Mouse (Mus musculus): Measurements from ENCODE around the gene Ell. TPM values are rescaled to one million over a fixed set of nuclear protein-coding genes. Genes with fewer than 3 reads are reported as not detected.
"Not testable (repeated sequence)": the region's sequence is repeated elsewhere in the genome, so short reads cannot be mapped to it uniquely, and the experiment has no call there.

Gene Ell
- polyA plus RNA-seq, 1 experiment = 12.7 TPM

DNA sequence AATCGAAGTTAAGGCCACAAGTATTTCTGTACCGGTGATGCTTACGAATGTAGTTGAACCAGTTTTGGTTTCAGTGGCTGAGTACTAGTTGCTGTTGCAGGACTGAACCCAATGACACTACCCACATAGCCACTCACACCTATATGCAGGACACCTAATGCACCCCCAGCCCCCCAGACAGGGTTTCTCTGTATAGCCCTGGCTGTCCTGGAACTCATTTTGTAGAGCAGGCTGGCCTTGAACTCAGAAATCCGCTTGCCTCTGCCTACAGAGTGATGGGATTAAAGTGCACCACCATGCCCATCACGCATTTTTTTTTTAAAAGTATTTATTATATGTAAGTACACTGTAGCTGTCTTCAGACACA lies 32.2 kb upstream of the Ell start:
- peak overlapping the region; percentile 23 for H3ac ChIP-seq (ENCODE audit: control insufficient read depth, insufficient read length)
- peak; percentile 57 for TF ChIP-seq POLR2AphosphoS2 (IDR thresholded peaks at IDR 0.05; ENCODE audit: insufficient read length, low read depth)
- TF ChIP-seq MAX (IDR thresholded peaks at IDR 0.05; ENCODE audit: low read depth) = no peak
- TF ChIP-seq MYOD1 (IDR thresholded peaks at IDR 0.05; ENCODE audit: control insufficient read depth in 1 of 3, insufficient read length in 2 of 3, low read depth in 2 of 3) = no peak
- TF ChIP-seq REST (IDR thresholded peaks at IDR 0.05; ENCODE audit: insufficient read depth, insufficient read length) = no peak
- H3K4me3 ChIP-seq = peak overlapping the region; percentile 60
- peaks cover 10% of the 10 kb centered on the region for H3K36me3 ChIP-seq (ENCODE audit: control insufficient read depth, insufficient read depth)
- peak overlapping the region; percentile 52 for H3K4me2 ChIP-seq (ENCODE audit: low read depth)
- H3K79me2 ChIP-seq (ENCODE audit: control insufficient read depth, insufficient read depth) = peaks cover 35% of the 10 kb centered on the region
- no peaks in the 10 kb centered on the region for H3K27me3 ChIP-seq (ENCODE audit: control insufficient read depth, insufficient read depth, insufficient read length)

DNA sequence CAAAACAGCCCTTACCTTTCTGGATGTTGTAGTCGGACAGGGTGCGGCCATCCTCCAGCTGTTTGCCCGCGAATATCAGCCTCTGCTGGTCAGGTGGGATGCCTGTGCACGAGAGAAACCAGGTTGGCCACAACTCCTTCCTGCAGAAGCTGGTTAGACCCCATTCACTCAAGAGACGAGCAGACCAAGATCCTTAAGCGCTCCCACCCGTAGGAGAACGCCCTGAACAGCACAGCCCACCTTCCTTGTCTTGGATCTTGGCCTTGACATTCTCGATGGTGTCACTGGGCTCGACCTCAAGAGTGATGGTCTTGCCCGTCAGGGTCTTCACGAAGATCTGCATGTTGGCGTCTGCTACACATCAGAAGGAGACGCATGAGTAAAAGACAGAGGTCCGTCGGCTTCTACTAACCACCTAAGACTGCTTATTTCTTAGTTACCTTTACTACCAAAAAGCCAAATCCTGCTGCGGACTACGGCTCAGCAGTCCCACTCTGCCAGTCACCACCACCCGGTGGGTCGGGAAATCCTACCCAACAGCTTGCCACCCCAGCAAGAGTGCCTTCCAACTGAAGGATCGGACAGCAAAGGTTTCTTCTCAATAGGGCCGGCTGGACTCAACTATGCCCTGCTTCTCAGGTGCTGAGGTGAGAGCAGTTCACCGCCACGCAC lies 29.8 kb upstream of the Ell start:
- TF ChIP-seq MYOD1 (IDR thresholded peaks at IDR 0.05; ENCODE audit: control insufficient read depth in 1 of 3, insufficient read length in 2 of 3, low read depth in 2 of 3) (no peak), TCF12 (IDR thresholded peaks at IDR 0.05; ENCODE audit: insufficient read depth, poor library complexity, severe bottlenecking) (no peak), REST (IDR thresholded peaks at IDR 0.05; ENCODE audit: insufficient read depth, insufficient read length) (no peak), POLR2AphosphoS2 (IDR thresholded peaks at IDR 0.05; ENCODE audit: insufficient read length, low read depth) (no peak), SRF (IDR thresholded peaks at IDR 0.05; ENCODE audit: control insufficient read depth, insufficient read length, low read depth) (no peak), USF1 (IDR thresholded peaks at IDR 0.05; ENCODE audit: low read depth) (no peak), MAX (IDR thresholded peaks at IDR 0.05; ENCODE audit: low read depth) (no peak), E2F4 (IDR thresholded peaks at IDR 0.05; ENCODE audit: insufficient read depth) (no peak), MYOG (IDR thresholded peaks at IDR 0.05; ENCODE audit: control insufficient read depth in 1 of 3, insufficient read depth in 1 of 3, insufficient read length in 2 of 3, low read depth in 2 of 3) (no peak), CEBPB (IDR thresholded peaks at IDR 0.05; ENCODE audit: insufficient read depth, poor library complexity, severe bottlenecking) (no peak), POLR2A (IDR thresholded peaks at IDR 0.05; ENCODE audit: insufficient read length, low read depth) (no peak), TCF3 (IDR thresholded peaks at IDR 0.05; ENCODE audit: insufficient read length, low read depth) (no peak)
- H3ac ChIP-seq (ENCODE audit: control insufficient read depth, insufficient read length) = peak overlapping the region; percentile 84
- H3K27me3 ChIP-seq (ENCODE audit: control insufficient read depth, insufficient read depth, insufficient read length) = no peaks in the 10 kb centered on the region
- H3K79me2 ChIP-seq (ENCODE audit: control insufficient read depth, insufficient read depth) = peaks cover 42% of the 10 kb centered on the region
- peak overlapping the region; percentile 97 for H3K4me2 ChIP-seq (ENCODE audit: low read depth)
- peak overlapping the region; percentile 93 for H3K4me3 ChIP-seq
- peaks cover 10% of the 10 kb centered on the region for H3K36me3 ChIP-seq (ENCODE audit: control insufficient read depth, insufficient read depth)

DNA sequence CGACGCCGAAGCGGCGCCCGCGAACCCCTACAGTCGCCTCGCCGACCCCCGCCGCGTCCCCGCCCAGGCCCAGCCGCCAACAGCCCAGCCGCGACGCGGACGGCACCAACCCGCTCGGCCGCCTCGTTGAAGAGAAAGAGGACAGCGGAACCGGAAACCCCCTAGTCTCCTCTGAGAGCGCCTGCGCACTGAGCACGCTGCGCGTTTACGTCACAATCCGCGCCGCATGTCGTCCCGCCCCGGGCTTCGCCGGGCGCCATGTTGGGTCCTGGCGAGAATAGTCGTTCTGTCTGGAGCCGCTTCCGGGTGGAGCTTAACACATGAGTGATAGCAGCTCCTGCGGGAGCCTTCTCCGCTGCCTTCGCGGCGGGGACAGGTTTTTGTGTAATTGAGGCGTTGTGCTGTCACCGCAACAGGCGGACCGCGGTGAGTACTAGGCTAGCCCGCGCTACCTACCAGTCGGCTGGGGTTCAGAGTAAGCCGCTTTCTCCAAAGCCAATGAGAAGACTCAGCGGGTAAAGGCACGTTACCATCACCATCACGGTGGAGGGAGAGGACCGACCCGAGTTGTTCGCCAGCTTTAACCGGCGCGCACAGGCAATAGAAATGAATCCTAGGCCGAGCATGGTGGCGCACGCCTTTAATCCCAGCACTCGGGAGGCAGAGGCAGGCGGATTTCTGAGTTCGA lies 28.9 kb upstream of the Ell start, which contains the start of gene Uba52:
Gene Uba52, minus strand, starts transcription at position 574 of the 688 bp plus-strand sequence.
- peak within 1 kb of the TSS; percentile 97 for H3K4me2 ChIP-seq (ENCODE audit: low read depth)
- peak within 1 kb of the TSS; percentile 93 for H3K4me3 ChIP-seq
- H3K27me3 ChIP-seq (ENCODE audit: control insufficient read depth, insufficient read depth, insufficient read length) = no peaks in the 10 kb centered on the region
- H3K79me2 ChIP-seq (ENCODE audit: control insufficient read depth, insufficient read depth) = peaks cover 42% of the 10 kb centered on the region
- H3K36me3 ChIP-seq (ENCODE audit: control insufficient read depth, insufficient read depth) = peaks cover 10% of the 10 kb centered on the region
- H3ac ChIP-seq (ENCODE audit: control insufficient read depth, insufficient read length) = peak within 1 kb of the TSS; percentile 84
- peak; percentile 15 for TF ChIP-seq SRF (IDR thresholded peaks at IDR 0.05; ENCODE audit: control insufficient read depth, insufficient read length, low read depth)
- no peak for TF ChIP-seq CEBPB (IDR thresholded peaks at IDR 0.05; ENCODE audit: insufficient read depth, poor library complexity, severe bottlenecking)
- no peak for TF ChIP-seq TCF3 (IDR thresholded peaks at IDR 0.05; ENCODE audit: insufficient read length, low read depth)
- TF ChIP-seq POLR2A (IDR thresholded peaks at IDR 0.05; ENCODE audit: insufficient read length, low read depth) = peak; percentile 97
- peak; percentile 3 for TF ChIP-seq E2F4 (IDR thresholded peaks at IDR 0.05; ENCODE audit: insufficient read depth)
- peak in 1 of 3 experiments; percentile 21 for TF ChIP-seq MYOG (IDR thresholded peaks at IDR 0.05; ENCODE audit: control insufficient read depth in 1 of 3, insufficient read depth in 1 of 3, insufficient read length in 2 of 3, low read depth in 2 of 3)
- TF ChIP-seq MYOD1 (IDR thresholded peaks at IDR 0.05; ENCODE audit: control insufficient read depth in 1 of 3, insufficient read length in 2 of 3, low read depth in 2 of 3) = peak in 2 of 3 experiments; percentile 13 to 26
- TF ChIP-seq POLR2AphosphoS2 (IDR thresholded peaks at IDR 0.05; ENCODE audit: insufficient read length, low read depth) = peak; percentile 85

DNA sequence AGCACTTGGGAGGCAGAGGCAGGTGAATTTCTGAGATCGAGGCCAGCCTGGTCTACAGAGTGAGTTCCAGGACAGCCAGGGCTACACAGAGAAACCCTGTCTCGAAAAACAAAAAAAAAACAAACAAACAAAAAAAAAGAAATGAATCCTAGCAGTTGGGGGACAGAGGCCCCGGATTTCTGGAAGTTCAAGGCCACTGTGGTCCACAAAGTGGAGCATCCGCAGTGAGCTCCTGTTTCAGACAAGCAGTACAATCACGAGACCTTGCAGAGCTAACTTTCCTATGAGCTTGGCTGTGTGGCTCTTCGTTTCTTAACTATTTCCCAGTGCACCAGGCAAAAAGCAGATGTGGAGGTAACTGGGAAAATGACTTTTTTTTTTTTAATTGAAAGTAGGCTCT lies 28.1 kb upstream of the Ell start:
- Histone ChIP-seq H3K4me2 (ENCODE audit: low read depth) (peak overlapping the region; percentile 61), H3K4me3 (peak overlapping the region; percentile 93), H3ac (ENCODE audit: control insufficient read depth, insufficient read length) (peak overlapping the region; percentile 84), H3K36me3 (ENCODE audit: control insufficient read depth, insufficient read depth) (peaks cover 15% of the 10 kb centered on the region), H3K79me2 (ENCODE audit: control insufficient read depth, insufficient read depth) (peaks cover 36% of the 10 kb centered on the region)
- H3K27me3 ChIP-seq (ENCODE audit: control insufficient read depth, insufficient read depth, insufficient read length) = not testable (repeated sequence)

DNA sequence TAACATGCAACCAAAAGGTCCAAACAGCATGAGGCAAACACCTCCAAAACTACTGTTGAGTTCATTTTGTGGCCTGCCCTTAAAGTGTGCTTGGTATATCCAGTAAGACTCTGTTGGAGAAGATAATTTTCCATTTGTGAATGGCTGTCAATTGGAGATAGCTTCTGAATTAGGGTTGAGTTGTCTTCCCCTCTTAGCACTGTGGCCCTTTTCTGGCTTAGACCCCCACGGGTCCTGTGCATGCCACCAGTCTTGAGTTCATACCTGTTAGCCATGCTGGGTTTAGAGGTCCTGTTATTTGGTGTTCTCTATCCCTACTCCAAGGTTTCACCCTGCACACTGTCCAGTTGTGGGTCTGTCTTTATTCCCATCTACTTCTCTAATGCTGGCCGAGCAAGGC lies 27.5 kb upstream of the Ell start:
- TF ChIP-seq TCF12 (IDR thresholded peaks at IDR 0.05; ENCODE audit: insufficient read depth, poor library complexity, severe bottlenecking) (no peak), POLR2AphosphoS2 (IDR thresholded peaks at IDR 0.05; ENCODE audit: insufficient read length, low read depth) (peak; percentile 62), CEBPB (IDR thresholded peaks at IDR 0.05; ENCODE audit: insufficient read depth, poor library complexity, severe bottlenecking) (no peak), E2F4 (IDR thresholded peaks at IDR 0.05; ENCODE audit: insufficient read depth) (no peak), MAX (IDR thresholded peaks at IDR 0.05; ENCODE audit: low read depth) (no peak)

More for the DNA sequence above, 27.5 kb upstream of the Ell start:
- Histone ChIP-seq H3K4me2 (ENCODE audit: low read depth) (peak overlapping the region; percentile 61), H3ac (ENCODE audit: control insufficient read depth, insufficient read length) (no peak overlapping the region), H3K36me3 (ENCODE audit: control insufficient read depth, insufficient read depth) (peaks cover 15% of the 10 kb centered on the region), H3K79me2 (ENCODE audit: control insufficient read depth, insufficient read depth) (peaks cover 35% of the 10 kb centered on the region), H3K4me3 (no peak overlapping the region), H3K27me3 (ENCODE audit: control insufficient read depth, insufficient read depth, insufficient read length) (no peaks in the 10 kb centered on the region)
